Mouse (Mus musculus): ENCODE results near the gene Rsph14.
A peak's percentile ranks its signal among the peaks of the same experiment; 100 is the strongest.

DNA sequence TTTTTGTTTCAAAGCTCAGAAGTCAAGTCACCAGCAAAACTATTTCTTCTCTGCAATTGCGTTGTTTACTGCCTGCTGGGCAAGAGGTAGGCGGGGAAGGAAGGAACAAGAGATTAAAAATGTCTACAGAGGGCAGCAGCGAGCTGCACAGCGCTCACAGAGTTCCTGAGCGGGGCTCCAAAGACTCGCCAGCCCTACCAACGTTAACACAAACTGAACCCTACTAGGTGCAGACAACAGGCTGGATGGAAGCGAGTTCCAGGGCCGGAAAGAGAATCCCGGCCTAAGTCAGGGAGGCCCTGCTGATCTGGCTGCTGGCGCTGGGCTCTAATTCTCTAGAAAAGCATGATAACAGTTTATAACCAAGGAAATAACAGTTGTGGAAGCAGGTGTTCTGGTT lies 27.0 kb upstream of the Rsph14 start:
- TF ChIP-seq ZNF384 (IDR thresholded peaks at IDR 0.05; ENCODE audit: low read depth, low read length) (no peak), HCFC1 (IDR thresholded peaks at IDR 0.05; ENCODE audit: borderline replicate concordance, insufficient read depth, low read length) (no peak), CHD2 (IDR thresholded peaks at IDR 0.05; ENCODE audit: low read depth, low read length) (no peak), ZC3H11A (IDR thresholded peaks at IDR 0.05; ENCODE audit: borderline replicate concordance, low read depth, low read length) (peak; percentile 68)
